ENCODE assay signal across 30 mouse cellular contexts in genomic region chr4:94376256-94376655, GRCm38 (mm10).
"Had no signal": no experiment of that assay in that cellular context is flagged by ENCODE, and none has a peak within 500 bp of the region (broad histone marks: within the 10 kb centered on the region; RNA-seq: fewer than 3 reads in every experiment).

No protein-coding gene starts in this region.

- H3K4me1 ChIP-seq: heart, embryonic 13.5 days; heart, embryonic 15.5 days; hindbrain, embryonic 13.5 days; hindbrain, embryonic 15.5 days; limb, embryonic 12.5 days; liver, embryonic 13.5 days; liver, embryonic 15.5 days had no signal

- H3K4me3 ChIP-seq: gastrocnemius, adult 2 months; heart, adult 2 months; heart, embryonic 13.5 days; heart, embryonic 15.5 days; hindbrain, embryonic 13.5 days; hindbrain, embryonic 15.5 days; kidney, embryonic 15.5 days; layer of hippocampus, adult 2 months; left cerebral cortex, adult 2 months; limb, embryonic 10.5 days; limb, embryonic 12.5 days; liver, embryonic 13.5 days; liver, embryonic 15.5 days had no signal

- H3K27me3 ChIP-seq: heart, embryonic 13.5 days; heart, embryonic 15.5 days; hindbrain, embryonic 13.5 days; hindbrain, embryonic 15.5 days; kidney, embryonic 15.5 days; liver, embryonic 13.5 days; liver, embryonic 15.5 days had no signal

- H3K9ac ChIP-seq: heart, embryonic 13.5 days; heart, embryonic 15.5 days; hindbrain, embryonic 13.5 days; hindbrain, embryonic 15.5 days; kidney, embryonic 15.5 days; limb, embryonic 12.5 days; liver, embryonic 13.5 days; liver, embryonic 15.5 days; liver, postnatal 0 days had no signal

- H3K27ac ChIP-seq: gastrocnemius, adult 2 months; heart, adult 2 months; heart, embryonic 13.5 days; heart, embryonic 15.5 days; hindbrain, embryonic 13.5 days; hindbrain, embryonic 15.5 days; hindbrain, postnatal 0 days; kidney, embryonic 15.5 days; kidney, postnatal 0 days; layer of hippocampus, adult 2 months; left cerebral cortex, adult 2 months; limb, embryonic 10.5 days; limb, embryonic 12.5 days; liver, embryonic 13.5 days; liver, embryonic 15.5 days had no signal

- H3K4me2 ChIP-seq: heart, embryonic 11.5 days; heart, embryonic 13.5 days; heart, embryonic 15.5 days; hindbrain, embryonic 13.5 days; hindbrain, embryonic 15.5 days; kidney, embryonic 15.5 days; limb, embryonic 12.5 days; liver, embryonic 11.5 days; liver, embryonic 13.5 days; liver, embryonic 15.5 days had no signal

- ATAC-seq: hindbrain, postnatal 0 days; intestine, embryonic 16.5 days; liver, postnatal 0 days had no signal

- DNase-seq: gastrocnemius, adult 2 months; gastrocnemius, postnatal 10 days; gastrocnemius, postnatal 25 days; heart, adult 11 months; heart, adult 2 months; heart, postnatal 14 days; heart, postnatal 36 days; kidney, adult 11 months; kidney, adult 2 months; kidney, adult 9 months; kidney, postnatal 14 days; kidney, postnatal 4 days; liver; liver, embryonic 13.5 days; liver, postnatal 0 days had no signal

- H3K36me3 ChIP-seq: heart, embryonic 13.5 days; heart, embryonic 15.5 days; hindbrain, embryonic 13.5 days; hindbrain, embryonic 15.5 days; kidney, embryonic 15.5 days; limb, embryonic 10.5 days; limb, embryonic 12.5 days; liver, embryonic 13.5 days; liver, embryonic 15.5 days had no signal

- H3K9me3 ChIP-seq: heart, embryonic 13.5 days; heart, embryonic 15.5 days; hindbrain, embryonic 13.5 days; hindbrain, embryonic 15.5 days; kidney, embryonic 15.5 days; limb, embryonic 10.5 days; limb, embryonic 12.5 days; liver, embryonic 13.5 days; liver, embryonic 15.5 days had no signal
